Mouse (Mus musculus): ENCODE results near the gene Rfx1. TPM values are rescaled to one million over a fixed set of nuclear protein-coding genes. Genes with fewer than 3 reads are reported as not detected.

Rfx1 gene
- polyA plus RNA-seq, 1 experiment from 2014 or later = 8.8 TPM

DNA sequence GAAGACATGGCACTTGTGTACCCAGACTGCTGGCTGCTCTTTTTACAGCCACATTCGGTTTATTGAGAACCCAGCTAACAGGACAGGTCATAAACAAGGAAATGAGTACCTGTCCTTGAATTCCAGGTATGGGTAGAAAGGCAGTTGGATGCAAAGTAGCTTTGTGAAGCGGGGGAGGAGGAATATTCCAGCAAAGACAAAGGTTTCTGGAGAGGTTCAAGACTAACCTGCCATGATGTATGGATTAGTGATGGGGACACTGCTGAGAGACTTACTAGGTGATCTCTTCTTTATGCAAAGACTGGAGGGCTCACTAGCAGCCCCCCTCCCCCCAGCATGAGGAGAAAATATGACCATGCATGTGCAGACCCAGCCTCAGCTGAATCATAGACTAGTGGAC is 39.0 kb downstream of the Rfx1 start:
- Histone ChIP-seq H3K4me2 (replicated peaks; ENCODE audit: low read depth, low read length) (no peak overlapping the region), H3K36me3 (ENCODE audit: control insufficient read depth, insufficient read depth, low read length) (no peaks in the 10 kb centered on the region), H3K9me3 (ENCODE audit: control insufficient read depth, low read length) (no peaks in the 10 kb centered on the region), H3K4me3 (ENCODE audit: low read depth, low read length) (no peak overlapping the region), H3K9ac (ENCODE audit: low read depth, low read length) (no peak overlapping the region), H3K27me3 (ENCODE audit: control insufficient read depth, insufficient read depth, low read length) (no peaks in the 10 kb centered on the region), H3K27ac (ENCODE audit: low read depth, low read length) (0 out of 2 replicates have a peak overlapping the region, but pooled peaks have one; percentile 27), H3K4me1 (replicated peaks; ENCODE audit: control insufficient read depth, insufficient read depth, low read length) (no peaks in the 10 kb centered on the region; the same call in 1 of the 2 replicates)
- DNase-seq (ENCODE audit: low spot score) (no peak), ATAC-seq (ENCODE audit: low FRiP score) (no peak)
- 81% methylated on average over 2 of the region's 2 CpGs for WGBS

- DNase-seq (ENCODE audit: low spot score) (no peak), ATAC-seq (ENCODE audit: low FRiP score) (no peak)
- Histone ChIP-seq H3K36me3 (ENCODE audit: control insufficient read depth, insufficient read depth, low read length) (no peaks in the 10 kb centered on the region), H3K4me1 (replicated peaks; ENCODE audit: control insufficient read depth, insufficient read depth, low read length) (no peaks in the 10 kb centered on the region; the same call in 1 of the 2 replicates), H3K4me3 (ENCODE audit: low read depth, low read length) (no peak overlapping the region), H3K4me2 (replicated peaks; ENCODE audit: low read depth, low read length) (no peak overlapping the region), H3K27ac (ENCODE audit: low read depth, low read length) (no peak overlapping the region), H3K9me3 (ENCODE audit: control insufficient read depth, low read length) (no peaks in the 10 kb centered on the region), H3K9ac (ENCODE audit: low read depth, low read length) (no peak overlapping the region), H3K27me3 (ENCODE audit: control insufficient read depth, insufficient read depth, low read length) (no peaks in the 10 kb centered on the region)
- WGBS = 94% methylated on average over 6 of the region's 6 CpGs
Observed at GRCm38 (mm10) chr8:84106216-84107040, 39.8 kb downstream of the Rfx1 start.

GRCm38 (mm10) chr8:84115646-84116045 is 49.0 kb downstream of the Rfx1 start:
- H3K4me1 ChIP-seq (replicated peaks; ENCODE audit: control insufficient read depth, insufficient read depth, low read length) = no peaks in the 10 kb centered on the region
- no peak overlapping the region for H3K9ac ChIP-seq (ENCODE audit: low read depth, low read length)
- ATAC-seq (ENCODE audit: low FRiP score) (no peak), DNase-seq (ENCODE audit: low spot score) (no peak)
- H3K4me3 ChIP-seq (ENCODE audit: low read depth, low read length) = no peak overlapping the region
- WGBS = 83% methylated on average over 6 of the region's 6 CpGs
- no peaks in the 10 kb centered on the region for H3K9me3 ChIP-seq (ENCODE audit: control insufficient read depth, low read length)
- H3K4me2 ChIP-seq (replicated peaks; ENCODE audit: low read depth, low read length) = no peak overlapping the region
- H3K27ac ChIP-seq (ENCODE audit: low read depth, low read length) = no peak overlapping the region
- H3K27me3 ChIP-seq (ENCODE audit: control insufficient read depth, insufficient read depth, low read length) = no peaks in the 10 kb centered on the region
- H3K36me3 ChIP-seq (ENCODE audit: control insufficient read depth, insufficient read depth, low read length) = no peaks in the 10 kb centered on the region

DNA sequence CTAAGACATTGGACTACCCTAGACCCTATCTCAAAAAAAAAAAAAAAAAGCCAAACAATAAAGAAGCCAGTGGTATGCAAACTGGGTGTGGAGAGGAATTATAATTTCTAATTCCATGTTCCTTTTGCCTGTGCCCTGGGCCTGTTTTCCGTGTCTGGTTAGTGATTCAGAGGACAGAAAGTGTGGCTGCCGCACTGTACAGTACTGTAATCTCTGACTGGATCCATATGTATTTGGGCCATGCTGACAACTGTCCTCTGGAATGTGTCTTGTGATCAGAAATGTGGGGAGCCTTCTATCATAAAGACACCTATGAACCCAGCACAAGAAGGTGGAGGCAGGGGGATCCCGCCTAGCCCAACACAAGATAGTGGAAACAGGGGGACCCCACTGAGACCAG is 55.5 kb downstream of the Rfx1 start:
- no peak for ATAC-seq (ENCODE audit: low FRiP score)

GRCm38 (mm10) chr8:84125656-84126055 is 59.0 kb downstream of the Rfx1 start, which contains the start of gene Podnl1:
Podnl1 (plus strand) TSS chr8:84125989.
- Histone ChIP-seq H3K4me2 (replicated peaks; ENCODE audit: low read depth, low read length) (no peak within 1 kb of the TSS), H3K9ac (ENCODE audit: low read depth, low read length) (no peak within 1 kb of the TSS), H3K4me3 (ENCODE audit: low read depth, low read length) (no peak within 1 kb of the TSS), H3K27ac (ENCODE audit: low read depth, low read length) (no peak within 1 kb of the TSS), H3K36me3 (ENCODE audit: control insufficient read depth, insufficient read depth, low read length) (no peaks in the 10 kb centered on the region), H3K9me3 (ENCODE audit: control insufficient read depth, low read length) (no peaks in the 10 kb centered on the region), H3K4me1 (replicated peaks; ENCODE audit: control insufficient read depth, insufficient read depth, low read length) (no peaks in the 10 kb centered on the region), H3K27me3 (ENCODE audit: control insufficient read depth, insufficient read depth, low read length) (no peaks in the 10 kb centered on the region)
- no peak for DNase-seq (ENCODE audit: low spot score)
- WGBS = 62% methylated on average over 9 of the region's 9 CpGs
- ATAC-seq (ENCODE audit: low FRiP score) = no peak

More for the DNA sequence above, 55.5 kb downstream of the Rfx1 start:
- H3K4me1 ChIP-seq (replicated peaks; ENCODE audit: control insufficient read depth, insufficient read depth, low read length) = no peaks in the 10 kb centered on the region
- no peak overlapping the region for H3K9ac ChIP-seq (ENCODE audit: low read depth, low read length)
- no peaks in the 10 kb centered on the region for H3K36me3 ChIP-seq (ENCODE audit: control insufficient read depth, insufficient read depth, low read length)
- no peak overlapping the region for H3K27ac ChIP-seq (ENCODE audit: low read depth, low read length)
- no peaks in the 10 kb centered on the region for H3K27me3 ChIP-seq (ENCODE audit: control insufficient read depth, insufficient read depth, low read length)
- no peaks in the 10 kb centered on the region for H3K9me3 ChIP-seq (ENCODE audit: control insufficient read depth, low read length)
- DNase-seq (ENCODE audit: low spot score) = no peak
- H3K4me3 ChIP-seq (ENCODE audit: low read depth, low read length) = no peak overlapping the region
- WGBS = 90% methylated on average over 3 of the region's 3 CpGs
- no peak overlapping the region for H3K4me2 ChIP-seq (replicated peaks; ENCODE audit: low read depth, low read length)

DNA sequence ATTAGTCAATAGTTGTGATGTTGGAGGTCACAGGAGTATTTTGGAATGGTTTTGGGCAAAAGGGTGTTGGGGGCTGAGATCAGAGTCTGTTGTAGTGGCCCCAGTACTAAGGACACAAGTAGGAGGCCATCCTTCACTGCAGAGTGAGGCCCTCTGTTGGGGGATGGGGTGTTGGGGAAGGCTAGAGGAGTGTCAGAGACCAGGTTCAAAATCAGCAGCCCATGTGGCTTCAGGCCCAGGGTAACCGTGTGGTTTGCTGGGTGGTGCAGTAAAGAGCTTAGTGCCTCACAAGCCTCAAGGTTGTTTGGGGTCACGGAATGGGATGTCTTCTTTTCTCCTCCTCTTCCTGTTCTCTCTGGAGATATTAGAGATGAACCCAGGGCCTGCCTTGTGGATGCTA is 60.1 kb downstream of the Rfx1 start:
- no peak for ATAC-seq (ENCODE audit: low FRiP score)
- H3K9me3 ChIP-seq (ENCODE audit: control insufficient read depth, low read length) = no peaks in the 10 kb centered on the region
- H3K4me1 ChIP-seq (replicated peaks; ENCODE audit: control insufficient read depth, insufficient read depth, low read length) = no peaks in the 10 kb centered on the region
- H3K36me3 ChIP-seq (ENCODE audit: control insufficient read depth, insufficient read depth, low read length) = no peaks in the 10 kb centered on the region
- no peak overlapping the region for H3K9ac ChIP-seq (ENCODE audit: low read depth, low read length)
- no peak overlapping the region for H3K4me2 ChIP-seq (replicated peaks; ENCODE audit: low read depth, low read length)
- H3K27ac ChIP-seq (ENCODE audit: low read depth, low read length) = no peak overlapping the region
- no peak overlapping the region for H3K4me3 ChIP-seq (ENCODE audit: low read depth, low read length)
- DNase-seq (ENCODE audit: low spot score) = no peak
- WGBS = 79% methylated on average over 2 of the region's 2 CpGs
- no peaks in the 10 kb centered on the region for H3K27me3 ChIP-seq (ENCODE audit: control insufficient read depth, insufficient read depth, low read length)

GRCm38 (mm10) chr8:84127202-84127901 is 60.7 kb downstream of the Rfx1 start:
- Histone ChIP-seq H3K36me3 (ENCODE audit: control insufficient read depth, insufficient read depth, low read length) (no peaks in the 10 kb centered on the region), H3K4me1 (replicated peaks; ENCODE audit: control insufficient read depth, insufficient read depth, low read length) (no peaks in the 10 kb centered on the region), H3K9me3 (ENCODE audit: control insufficient read depth, low read length) (no peaks in the 10 kb centered on the region), H3K27me3 (ENCODE audit: control insufficient read depth, insufficient read depth, low read length) (no peaks in the 10 kb centered on the region), H3K9ac (ENCODE audit: low read depth, low read length) (no peak overlapping the region), H3K27ac (ENCODE audit: low read depth, low read length) (no peak overlapping the region), H3K4me2 (replicated peaks; ENCODE audit: low read depth, low read length) (no peak overlapping the region), H3K4me3 (ENCODE audit: low read depth, low read length) (no peak overlapping the region)
- 66% methylated on average over 17 of the region's 17 CpGs for WGBS
- ATAC-seq (ENCODE audit: low FRiP score) = no peak
- no peak for DNase-seq (ENCODE audit: low spot score)

GRCm38 (mm10) chr8:84128277-84128676 is 61.6 kb downstream of the Rfx1 start:
- Histone ChIP-seq H3K4me1 (replicated peaks; ENCODE audit: control insufficient read depth, insufficient read depth, low read length) (no peaks in the 10 kb centered on the region), H3K9me3 (ENCODE audit: control insufficient read depth, low read length) (no peaks in the 10 kb centered on the region), H3K27ac (ENCODE audit: low read depth, low read length) (no peak overlapping the region), H3K4me3 (ENCODE audit: low read depth, low read length) (no peak overlapping the region), H3K9ac (ENCODE audit: low read depth, low read length) (no peak overlapping the region), H3K27me3 (ENCODE audit: control insufficient read depth, insufficient read depth, low read length) (no peaks in the 10 kb centered on the region), H3K36me3 (ENCODE audit: control insufficient read depth, insufficient read depth, low read length) (no peaks in the 10 kb centered on the region), H3K4me2 (replicated peaks; ENCODE audit: low read depth, low read length) (no peak overlapping the region)
- DNase-seq (ENCODE audit: low spot score) (no peak), ATAC-seq (ENCODE audit: low FRiP score) (no peak)
- WGBS = 76% methylated on average over 8 of the region's 8 CpGs

All from hindbrain, embryonic 11.5 days (tissue).